Mouse (Mus musculus): ENCODE results near the gene Rgp1. TPM values are rescaled to one million over a fixed set of nuclear protein-coding genes. Genes with fewer than 3 reads are reported as not detected.

Gene Rgp1
- polyA plus RNA-seq, 1 experiment from 2014 or later: 13.7 TPM

DNA sequence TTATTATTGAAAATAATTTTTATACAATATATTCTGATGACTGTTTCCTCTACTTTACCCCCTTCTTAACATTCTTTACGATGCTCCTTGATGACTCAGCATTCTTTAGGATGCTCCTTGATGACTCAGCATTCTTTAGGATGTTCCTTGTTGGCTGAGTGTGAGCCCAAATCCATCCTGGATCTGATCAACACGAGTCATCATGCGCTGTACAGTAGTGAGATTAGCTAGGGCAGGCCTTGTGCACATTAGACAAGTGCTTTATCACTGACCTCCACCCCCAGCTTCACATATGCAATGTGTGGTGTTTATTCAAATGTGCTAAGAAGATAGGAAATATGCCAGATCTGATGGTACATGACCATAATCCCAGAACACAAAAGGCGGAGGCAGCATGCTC, 19.7 kb downstream of the Rgp1 start:
- no peak overlapping the region for H3K9ac ChIP-seq (replicated peaks; ENCODE audit: low read depth)
- H3K9me3 ChIP-seq (ENCODE audit: low read length): no peaks in the 10 kb centered on the region
- DNase-seq (ENCODE audit: low spot score) (no peak), ATAC-seq (no peak)
- WGBS: 72% methylated on average over 4 of the region's 4 CpGs
- no peak for TF ChIP-seq CTCF (IDR thresholded peaks at IDR 0.05)
- no peak for TF ChIP-seq EP300 (IDR thresholded peaks at IDR 0.05)
- H3K4me2 ChIP-seq (replicated peaks; ENCODE audit: low read depth, low read length): no peak overlapping the region
- no peak overlapping the region for H3K27ac ChIP-seq (ENCODE audit: low read length)
- no peaks in the 10 kb centered on the region for H3K27me3 ChIP-seq (replicated peaks; ENCODE audit: insufficient read depth, low read length)
- H3K4me1 ChIP-seq (ENCODE audit: insufficient read depth, low read depth, low read length): no peaks in the 10 kb centered on the region
- no peaks in the 10 kb centered on the region for H3K36me3 ChIP-seq (ENCODE audit: insufficient read depth, low read length)
- no peak overlapping the region for H3K4me3 ChIP-seq (ENCODE audit: low read depth, low read length)

DNA sequence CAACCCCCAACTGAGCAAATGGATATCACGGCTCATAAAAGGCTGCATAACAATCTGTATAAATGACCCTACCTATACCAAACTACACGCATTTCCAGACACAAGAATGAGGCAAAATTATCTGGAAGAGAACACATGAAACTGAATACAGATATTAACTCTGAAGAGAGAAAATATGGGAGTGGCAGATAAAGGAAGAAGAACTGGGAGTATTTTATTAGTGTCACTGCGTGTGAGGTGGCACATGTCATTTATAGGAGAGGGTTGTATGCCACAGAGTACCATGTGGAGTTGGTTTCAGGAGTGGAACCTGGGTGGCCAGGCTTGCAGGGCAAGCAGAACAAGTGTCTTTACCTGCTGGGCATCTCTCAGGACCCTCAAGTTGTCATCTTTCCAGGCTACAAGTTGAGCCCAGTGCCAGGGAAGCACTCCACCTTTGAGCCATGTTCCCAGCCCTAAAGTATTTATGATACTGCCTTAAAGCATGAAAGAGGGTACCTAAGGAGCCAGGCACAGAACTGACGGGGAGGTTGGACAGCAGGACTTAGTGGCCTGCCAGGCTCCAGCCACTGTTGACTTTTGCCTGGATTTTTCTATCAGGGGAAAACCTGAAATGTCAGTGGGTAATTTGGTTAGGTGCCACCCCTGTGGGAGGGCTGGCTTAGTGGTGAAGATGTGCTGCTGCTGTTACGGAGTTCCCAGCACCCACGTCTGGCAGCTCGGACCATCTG, 20.3 kb downstream of the Rgp1 start:
- ATAC-seq: no peak
- no peak for DNase-seq (ENCODE audit: low spot score)
- no peak overlapping the region for H3K4me2 ChIP-seq (replicated peaks; ENCODE audit: low read depth, low read length)
- 69% methylated on average over 7 of the region's 7 CpGs for WGBS
- H3K9me3 ChIP-seq (ENCODE audit: low read length): no peaks in the 10 kb centered on the region
- no peak overlapping the region for H3K4me3 ChIP-seq (ENCODE audit: low read depth, low read length)
- H3K27ac ChIP-seq (ENCODE audit: low read length): no peak overlapping the region
- no peaks in the 10 kb centered on the region for H3K4me1 ChIP-seq (ENCODE audit: insufficient read depth, low read depth, low read length)
- TF ChIP-seq CTCF (IDR thresholded peaks at IDR 0.05) (no peak), EP300 (IDR thresholded peaks at IDR 0.05) (no peak)
- H3K36me3 ChIP-seq (ENCODE audit: insufficient read depth, low read length): no peaks in the 10 kb centered on the region
- H3K27me3 ChIP-seq (replicated peaks; ENCODE audit: insufficient read depth, low read length): no peaks in the 10 kb centered on the region
- H3K9ac ChIP-seq (replicated peaks; ENCODE audit: low read depth): no peak overlapping the region

- Histone ChIP-seq H3K4me2 (replicated peaks; ENCODE audit: low read depth, low read length) (no peak overlapping the region), H3K4me3 (ENCODE audit: low read depth, low read length) (no peak overlapping the region), H3K9ac (replicated peaks; ENCODE audit: low read depth) (no peak overlapping the region), H3K4me1 (ENCODE audit: insufficient read depth, low read depth, low read length) (no peaks in the 10 kb centered on the region), H3K27me3 (replicated peaks; ENCODE audit: insufficient read depth, low read length) (no peaks in the 10 kb centered on the region), H3K36me3 (ENCODE audit: insufficient read depth, low read length) (no peaks in the 10 kb centered on the region), H3K27ac (ENCODE audit: low read length) (no peak overlapping the region), H3K9me3 (ENCODE audit: low read length) (no peaks in the 10 kb centered on the region)
- WGBS: 72% methylated on average over 9 of the region's 9 CpGs
- ATAC-seq (no peak), DNase-seq (ENCODE audit: low spot score) (no peak)
- no peak for TF ChIP-seq EP300 (IDR thresholded peaks at IDR 0.05)
- no peak for TF ChIP-seq CTCF (IDR thresholded peaks at IDR 0.05)
Measured at GRCm38 (mm10) chr4:43600195-43600934, 21.9 kb downstream of the Rgp1 start.

DNA sequence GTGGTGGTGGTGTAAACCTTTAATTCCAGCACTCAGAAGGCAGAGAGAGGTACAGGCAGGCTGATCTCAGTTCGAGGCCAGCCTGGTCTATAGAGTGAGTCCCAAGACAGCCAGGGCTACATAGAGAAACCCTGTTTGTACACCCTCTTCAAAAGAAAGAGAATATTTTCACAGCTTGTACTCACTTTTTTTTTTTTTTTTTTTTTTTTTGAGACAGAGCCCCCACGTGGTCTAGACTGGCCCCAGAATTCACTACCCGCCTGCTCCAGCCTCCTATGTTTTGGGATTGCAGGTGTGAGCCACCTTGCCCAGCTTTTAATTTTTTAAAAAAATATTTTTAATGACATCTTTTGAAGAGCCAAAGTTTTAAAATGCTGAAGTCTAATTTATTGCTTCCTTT, 25.6 kb downstream of the Rgp1 start:
- Histone ChIP-seq H3K4me1 (ENCODE audit: insufficient read depth, low read depth, low read length) (no peaks in the 10 kb centered on the region), H3K4me2 (replicated peaks; ENCODE audit: low read depth, low read length) (no peak overlapping the region), H3K9ac (replicated peaks; ENCODE audit: low read depth) (no peak overlapping the region), H3K9me3 (ENCODE audit: low read length) (no peaks in the 10 kb centered on the region), H3K27me3 (replicated peaks; ENCODE audit: insufficient read depth, low read length) (no peaks in the 10 kb centered on the region), H3K36me3 (ENCODE audit: insufficient read depth, low read length) (no peaks in the 10 kb centered on the region), H3K27ac (ENCODE audit: low read length) (no peak overlapping the region), H3K4me3 (ENCODE audit: low read depth, low read length) (no peak overlapping the region)
- WGBS: 68% methylated on average over 3 of the region's 3 CpGs
- no peak for TF ChIP-seq EP300 (IDR thresholded peaks at IDR 0.05)
- no peak for TF ChIP-seq CTCF (IDR thresholded peaks at IDR 0.05)
- DNase-seq (ENCODE audit: low spot score) (no peak), ATAC-seq (no peak)

GRCm38 (mm10) chr4:43604751-43605685, 26.5 kb downstream of the Rgp1 start:
- Histone ChIP-seq H3K36me3 (ENCODE audit: insufficient read depth, low read length) (no peaks in the 10 kb centered on the region), H3K4me3 (ENCODE audit: low read depth, low read length) (no peak overlapping the region), H3K4me2 (replicated peaks; ENCODE audit: low read depth, low read length) (no peak overlapping the region), H3K27me3 (replicated peaks; ENCODE audit: insufficient read depth, low read length) (no peaks in the 10 kb centered on the region), H3K4me1 (ENCODE audit: insufficient read depth, low read depth, low read length) (no peaks in the 10 kb centered on the region), H3K27ac (ENCODE audit: low read length) (no peak overlapping the region), H3K9ac (replicated peaks; ENCODE audit: low read depth) (no peak overlapping the region), H3K9me3 (ENCODE audit: low read length) (no peaks in the 10 kb centered on the region)
- DNase-seq (ENCODE audit: low spot score): peak; percentile 36
- 49% methylated on average over 9 of the region's 9 CpGs for whole genome bisulfite sequencing
- TF ChIP-seq CTCF (IDR thresholded peaks at IDR 0.05): no peak
- no peak for TF ChIP-seq EP300 (IDR thresholded peaks at IDR 0.05)
- no peak; the same call in 1 of the 2 replicates for ATAC-seq

- TF ChIP-seq EP300 (IDR thresholded peaks at IDR 0.05): no peak
- no peak for TF ChIP-seq CTCF (IDR thresholded peaks at IDR 0.05)
- ATAC-seq: no peak
- Histone ChIP-seq H3K4me1 (ENCODE audit: insufficient read depth, low read depth, low read length) (no peaks in the 10 kb centered on the region), H3K4me3 (ENCODE audit: low read depth, low read length) (no peak overlapping the region), H3K9ac (replicated peaks; ENCODE audit: low read depth) (no peak overlapping the region), H3K27me3 (replicated peaks; ENCODE audit: insufficient read depth, low read length) (no peaks in the 10 kb centered on the region), H3K36me3 (ENCODE audit: insufficient read depth, low read length) (no peaks in the 10 kb centered on the region), H3K4me2 (replicated peaks; ENCODE audit: low read depth, low read length) (no peak overlapping the region), H3K27ac (ENCODE audit: low read length) (peak overlapping the region; percentile 71; the same call in 1 of the 2 replicates), H3K9me3 (ENCODE audit: low read length) (no peaks in the 10 kb centered on the region)
- no peak for DNase-seq (ENCODE audit: low spot score)
- WGBS: 47% methylated on average over 10 of the region's 10 CpGs
Measured at GRCm38 (mm10) chr4:43612534-43612933, 34.0 kb downstream of the Rgp1 start.
